Mouse (Mus musculus) granulocyte monocyte progenitor cell, adult 5-6 weeks (primary cell): ENCODE data around the gene Olfr1128. TPM values are rescaled to one million over a fixed set of nuclear protein-coding genes. Genes with fewer than 3 reads are reported as not detected.
"Not testable (repeated sequence)": the region's sequence is repeated elsewhere in the genome, so short reads cannot be mapped to it uniquely, and the experiment has no call there.

Experiments
- ATAC-seq: replicated peaks from 2 replicates; pipeline ENCODE4 v1.8.0; 2016; ENCODE audit warnings: mild to moderate bottlenecking, moderate TSS enrichment, inconsistent platforms; ENCODE audit not compliant: poor library complexity, severe bottlenecking
- total RNA-seq, 2 experiments: library from RNA; stranded (forward) in 1 of 2; stranded (reverse) in 1 of 2; fragments of 200-712, 200-1000 nt in 1 of 2; fragments of >200 nt in 1 of 2; fragmentation: Nextera tagmentation in 1 of 2; gene quantifications; 2 replicates each; pipeline ENCODE4 v1.2.3; 2014 to 2017

Olfr1128 gene
- total RNA-seq (2014; fragmentation: Nextera tagmentation) (not detected in 2 replicates), total RNA-seq (2017) (not detected in 2 replicates)

DNA sequence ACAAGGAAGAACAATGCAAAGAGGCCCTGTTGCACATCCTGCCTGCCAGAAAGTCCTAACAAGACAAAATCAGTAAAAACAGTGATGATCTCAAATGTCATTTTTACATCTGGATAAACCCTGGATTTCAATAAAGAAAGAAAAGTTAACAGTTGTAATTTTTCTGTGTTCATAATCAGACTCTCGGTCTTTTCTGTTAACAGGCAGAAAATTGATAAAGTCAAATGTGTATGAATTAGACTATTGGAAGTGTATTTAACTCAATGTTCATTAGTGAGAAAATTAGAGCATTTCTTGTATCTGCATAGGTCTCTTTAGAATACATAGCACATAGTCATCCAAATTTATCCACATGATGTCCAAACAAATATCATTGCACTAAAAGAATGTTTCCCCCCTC lies at the start of gene Olfr1128:
Olfr1128 (minus strand) TSS at position 101 of the 400 bp plus-strand sequence.
- ATAC-seq: no peak

- not testable (repeated sequence) for ATAC-seq
These were observed 28.3 kb upstream of the Olfr1128 start, which contains the start of gene Olfr1129 for GRCm38 (mm10) chr2:87573602-87574001. TSS of gene Olfr1129 (plus strand) at chr2:87573902.

- no peak for ATAC-seq
These were observed 10.5 kb downstream of the Olfr1128 start for GRCm38 (mm10) chr2:87534826-87535225.

DNA sequence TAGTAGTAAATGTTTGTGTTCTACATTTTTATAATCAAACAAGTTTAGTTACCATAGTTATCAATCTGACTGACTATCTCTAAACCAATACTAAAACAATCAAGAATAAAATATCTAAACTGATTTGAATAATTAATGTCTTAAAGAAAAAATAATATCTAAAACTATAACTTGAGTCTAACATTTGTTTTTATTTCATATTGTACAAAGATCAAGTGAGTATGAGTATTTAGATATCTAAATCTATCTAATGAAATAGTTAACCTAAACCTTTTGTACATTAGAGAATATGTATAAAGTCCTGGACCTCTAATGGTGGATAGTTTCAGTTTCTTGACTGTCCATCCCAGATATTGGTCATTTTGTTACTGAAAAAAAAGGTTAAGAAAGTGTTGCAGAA lies 13.8 kb downstream of the Olfr1128 start, which contains the start of gene Olfr153:
Olfr153 (plus strand) TSS at position 301 of the 400 bp plus-strand sequence.
- ATAC-seq: no peak

GRCm38 (mm10) chr2:87525899-87526616 lies 19.3 kb downstream of the Olfr1128 start:
- peak; percentile 59 for ATAC-seq

DNA sequence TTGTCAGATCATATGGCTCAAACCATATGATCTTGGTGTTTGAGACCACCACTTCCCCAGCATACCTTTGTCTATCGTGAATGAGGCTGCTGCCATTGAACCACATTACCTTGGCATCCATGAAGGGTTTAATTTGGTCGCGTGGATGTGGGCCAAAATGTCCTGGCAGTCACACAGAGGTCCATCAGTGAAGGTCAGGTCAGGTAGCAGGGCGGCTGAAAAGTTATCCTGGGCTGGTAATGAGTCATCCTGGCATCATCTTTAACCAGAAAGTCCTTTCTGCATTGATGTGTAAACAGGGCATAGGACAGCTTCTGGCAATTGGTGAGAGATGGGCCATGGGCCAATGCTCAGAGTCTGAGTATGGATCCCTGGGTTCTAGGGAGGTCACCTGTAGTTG lies 24.7 kb downstream of the Olfr1128 start:
- no peak for ATAC-seq

DNA sequence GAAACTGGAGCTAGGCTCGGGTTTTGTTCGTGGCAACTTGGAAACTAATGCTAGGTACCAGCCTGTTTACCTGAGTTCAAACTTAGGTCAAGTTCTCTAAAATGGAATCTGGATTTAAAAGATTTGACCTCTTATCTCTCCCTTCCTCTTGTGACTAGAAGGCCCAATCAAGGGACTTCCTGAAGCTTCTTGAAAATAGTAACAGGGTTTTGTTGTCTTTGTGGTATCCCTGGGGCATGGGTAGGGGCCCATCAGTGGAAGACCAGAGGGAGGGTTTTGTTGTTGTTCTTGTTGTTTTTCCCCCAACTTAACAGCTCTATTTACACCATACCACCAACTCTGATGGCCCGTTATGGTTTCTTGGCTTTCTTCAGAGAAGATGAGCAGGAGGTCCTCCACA lies 28.8 kb downstream of the Olfr1128 start:
- no peak for ATAC-seq

GRCm38 (mm10) chr2:87515457-87516060 lies 29.8 kb downstream of the Olfr1128 start:
- no peak for ATAC-seq

DNA sequence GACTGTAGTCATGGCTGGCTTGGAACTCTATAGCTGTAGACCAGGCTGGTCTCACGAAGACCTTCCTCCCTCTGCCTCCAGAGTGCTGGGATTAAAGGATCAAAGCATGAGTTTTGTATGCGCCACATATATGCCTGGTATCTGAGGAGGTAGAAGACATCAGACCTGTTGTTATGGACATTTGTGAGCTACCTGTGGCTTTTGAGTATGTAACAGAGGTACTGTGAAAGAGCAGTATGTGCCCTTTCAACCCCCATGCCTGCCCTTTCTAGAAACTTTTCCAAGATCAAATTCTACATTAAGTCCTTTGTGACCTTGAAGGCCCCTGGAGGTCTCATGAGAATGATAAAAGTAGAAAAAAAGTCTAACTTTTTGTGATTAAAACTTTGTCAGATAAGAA lies 30.3 kb downstream of the Olfr1128 start:
- ATAC-seq: no peak

GRCm38 (mm10) chr2:87506265-87506664 lies 39.1 kb downstream of the Olfr1128 start, which contains the start of gene Pramel6:
TSS of gene Pramel6 (plus strand) at chr2:87506565.
- no peak for ATAC-seq

DNA sequence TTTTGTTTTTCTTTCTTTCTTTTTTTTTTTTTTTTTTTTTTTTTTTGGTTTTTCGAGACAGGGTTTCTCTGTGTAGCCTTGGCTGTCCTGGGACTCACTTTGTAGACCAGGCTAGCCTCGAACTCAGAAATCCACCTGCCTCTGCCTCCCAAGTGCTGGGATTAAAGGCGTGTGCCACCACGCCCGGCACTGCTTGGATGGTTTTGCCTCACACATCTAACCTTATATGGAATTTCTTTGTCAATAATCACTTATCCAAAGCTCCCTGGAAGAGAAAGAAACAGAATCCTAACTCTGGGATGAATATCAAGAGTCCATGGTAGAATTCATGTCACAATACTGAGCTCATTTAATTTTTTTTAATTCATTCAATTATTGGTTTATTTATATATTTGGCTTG lies 48.3 kb downstream of the Olfr1128 start, which contains the start of gene Pramel7:
Pramel7 (minus strand) TSS at position 101 of the 400 bp plus-strand sequence.
- not testable (repeated sequence) for ATAC-seq

Other genes with a start within 250 kb of the Olfr1128 start
- not detected in 2 replicates for gene Olfr1118, start 238.0 kb downstream of the Olfr1128 start, total RNA-seq (2014; fragmentation: Nextera tagmentation)
- gene Olfr1118, start 238.0 kb downstream of the Olfr1128 start, total RNA-seq (2017): not detected in 2 replicates
- gene Olfr1120, start 190.7 kb downstream of the Olfr1128 start, total RNA-seq (2014; fragmentation: Nextera tagmentation): not detected in 2 replicates
- not detected in 2 replicates for gene Olfr1120, start 190.7 kb downstream of the Olfr1128 start, total RNA-seq (2017)
- not detected in 2 replicates for gene Olfr1121, start 175.6 kb downstream of the Olfr1128 start, total RNA-seq (2014; fragmentation: Nextera tagmentation)
- not detected in 2 replicates for gene Olfr1121, start 175.6 kb downstream of the Olfr1128 start, total RNA-seq (2017)
- gene Olfr1122, start 159.7 kb downstream of the Olfr1128 start, total RNA-seq (2014; fragmentation: Nextera tagmentation): not detected in 2 replicates
- gene Olfr1122, start 159.7 kb downstream of the Olfr1128 start, total RNA-seq (2017): not detected in 2 replicates
- not detected in 2 replicates for gene Olfr1123, start 128.9 kb downstream of the Olfr1128 start, total RNA-seq (2014; fragmentation: Nextera tagmentation)
- not detected in 2 replicates for gene Olfr1123, start 128.9 kb downstream of the Olfr1128 start, total RNA-seq (2017)
- gene Olfr1124, start 115.3 kb downstream of the Olfr1128 start, total RNA-seq (2014; fragmentation: Nextera tagmentation): not detected in 2 replicates
- not detected in 2 replicates for gene Olfr1124, start 115.3 kb downstream of the Olfr1128 start, total RNA-seq (2017)
- gene Olfr1126, start 91.6 kb downstream of the Olfr1128 start, total RNA-seq (2014; fragmentation: Nextera tagmentation): not detected in 2 replicates
- not detected in 2 replicates for gene Olfr1126, start 91.6 kb downstream of the Olfr1128 start, total RNA-seq (2017)
- gene Pramel7, start 48.4 kb downstream of the Olfr1128 start, total RNA-seq (2014; fragmentation: Nextera tagmentation): not detected in 2 replicates
- gene Pramel7, start 48.4 kb downstream of the Olfr1128 start, total RNA-seq (2017): not detected in 2 replicates
- gene Pramel6, start 39.0 kb downstream of the Olfr1128 start, total RNA-seq (2014; fragmentation: Nextera tagmentation): not detected in 2 replicates
- not detected in 2 replicates for gene Pramel6, start 39.0 kb downstream of the Olfr1128 start, total RNA-seq (2017)
- not detected in 2 replicates for gene Olfr153, start 13.7 kb downstream of the Olfr1128 start, total RNA-seq (2014; fragmentation: Nextera tagmentation)
- gene Olfr153, start 13.7 kb downstream of the Olfr1128 start, total RNA-seq (2017): not detected in 2 replicates
- not detected in 2 replicates for gene Olfr1129, start 28.4 kb upstream of the Olfr1128 start, total RNA-seq (2014; fragmentation: Nextera tagmentation)
- not detected in 2 replicates for gene Olfr1129, start 28.4 kb upstream of the Olfr1128 start, total RNA-seq (2017)
- not detected in 2 replicates for gene Olfr1130, start 60.7 kb upstream of the Olfr1128 start, total RNA-seq (2014; fragmentation: Nextera tagmentation)
- gene Olfr1130, start 60.7 kb upstream of the Olfr1128 start, total RNA-seq (2017): not detected in 2 replicates
- not detected in 2 replicates for gene Olfr1131, start 81.6 kb upstream of the Olfr1128 start, total RNA-seq (2014; fragmentation: Nextera tagmentation)
- gene Olfr1131, start 81.6 kb upstream of the Olfr1128 start, total RNA-seq (2017): not detected in 2 replicates
- not detected in 2 replicates for gene Olfr1132, start 92.0 kb upstream of the Olfr1128 start, total RNA-seq (2014; fragmentation: Nextera tagmentation)
- gene Olfr1132, start 92.0 kb upstream of the Olfr1128 start, total RNA-seq (2017): not detected in 2 replicates
- not detected in 2 replicates for gene Olfr1133, start 101.8 kb upstream of the Olfr1128 start, total RNA-seq (2014; fragmentation: Nextera tagmentation)
- gene Olfr1133, start 101.8 kb upstream of the Olfr1128 start, total RNA-seq (2017): not detected in 2 replicates
- gene Olfr1134, start 112.9 kb upstream of the Olfr1128 start, total RNA-seq (2014; fragmentation: Nextera tagmentation): not detected in 2 replicates
- not detected in 2 replicates for gene Olfr1134, start 112.9 kb upstream of the Olfr1128 start, total RNA-seq (2017)
- gene Olfr1135, start 128.1 kb upstream of the Olfr1128 start, total RNA-seq (2014; fragmentation: Nextera tagmentation): not detected in 2 replicates
- not detected in 2 replicates for gene Olfr1135, start 128.1 kb upstream of the Olfr1128 start, total RNA-seq (2017)
- not detected in 2 replicates for gene Olfr1136, start 148.4 kb upstream of the Olfr1128 start, total RNA-seq (2014; fragmentation: Nextera tagmentation)
- not detected in 2 replicates for gene Olfr1136, start 148.4 kb upstream of the Olfr1128 start, total RNA-seq (2017)
- not detected in 2 replicates for gene Olfr1137, start 167.6 kb upstream of the Olfr1128 start, total RNA-seq (2014; fragmentation: Nextera tagmentation)
- not detected in 2 replicates for gene Olfr1137, start 167.6 kb upstream of the Olfr1128 start, total RNA-seq (2017)
- gene Olfr1138, start 194.4 kb upstream of the Olfr1128 start, total RNA-seq (2014; fragmentation: Nextera tagmentation): not detected in 2 replicates
- not detected in 2 replicates for gene Olfr1138, start 194.4 kb upstream of the Olfr1128 start, total RNA-seq (2017)
- gene Olfr1140, start 198.2 kb upstream of the Olfr1128 start, total RNA-seq (2014; fragmentation: Nextera tagmentation): not detected in 2 replicates
- gene Olfr1140, start 198.2 kb upstream of the Olfr1128 start, total RNA-seq (2017): not detected in 2 replicates
- gene Olfr1141, start 208.4 kb upstream of the Olfr1128 start, total RNA-seq (2014; fragmentation: Nextera tagmentation): not detected in 2 replicates
- gene Olfr1141, start 208.4 kb upstream of the Olfr1128 start, total RNA-seq (2017): not detected in 2 replicates
- gene Olfr152, start 233.9 kb upstream of the Olfr1128 start, total RNA-seq (2014; fragmentation: Nextera tagmentation): not detected in 2 replicates
- not detected in 2 replicates for gene Olfr152, start 233.9 kb upstream of the Olfr1128 start, total RNA-seq (2017)